7 mouse cellular contexts compared by ENCODE assay signal in the genomic region with DNA sequence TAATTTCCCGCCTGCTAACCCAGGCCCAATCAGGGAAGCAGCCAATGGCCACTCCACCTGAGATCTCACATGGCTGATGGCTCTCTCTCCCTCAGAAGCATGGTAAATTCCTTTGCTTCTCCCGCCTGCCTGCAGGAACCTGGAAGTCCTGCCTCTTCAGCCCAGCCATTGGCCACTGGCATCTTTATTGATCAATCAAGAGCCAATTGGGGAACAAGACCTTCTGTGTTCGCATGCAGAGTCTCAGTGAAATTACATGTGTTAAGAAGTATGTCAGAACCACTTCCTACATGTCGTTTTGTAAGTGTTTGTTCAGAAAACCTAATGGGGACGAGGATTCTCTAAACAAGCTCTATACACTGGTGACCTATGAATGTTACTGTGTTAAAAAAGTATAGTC. TPM values are rescaled to one million over a fixed set of nuclear protein-coding genes. Genes with fewer than 3 reads are reported as not detected.
A peak's percentile ranks its signal among the peaks of the same experiment; 100 is the strongest.
DNase-seq lines count a peak whose midpoint lies in the region; ATAC-seq lines count a peak whose summit lies in the region.

No protein-coding gene starts in this region.

- no peak overlapping the region for H3K4me2 ChIP-seq in embryonic facial prominence, embryonic 11.5 days (ENCODE audit: low read depth, low read length)
- 0 out of 2 replicates have a peak overlapping the region, but pooled peaks have one; percentile 8 for H3K4me2 ChIP-seq in stomach, embryonic 15.5 days

- 32% methylated on average over 5 of the region's 5 CpGs for WGBS in embryonic facial prominence, embryonic 11.5 days
- WGBS in stomach, embryonic 15.5 days: 20% methylated on average over 5 of the region's 5 CpGs

- no peak overlapping the region; the same call in 1 of the 2 replicates for H3K9ac ChIP-seq in embryonic facial prominence, embryonic 11.5 days (replicated peaks; ENCODE audit: low read length)
- no peak overlapping the region for H3K9ac ChIP-seq in stomach, embryonic 15.5 days

- peak; percentile 67; the same call in 1 of the 2 replicates for ATAC-seq in embryonic facial prominence, embryonic 11.5 days (replicated peaks; ENCODE audit: insufficient number of reproducible peaks, low FRiP score, low TSS enrichment, low read depth)
- ATAC-seq in stomach, embryonic 15.5 days (ENCODE audit: insufficient read depth, low FRiP score, low read depth): peak; percentile 76

- H3K4me3 ChIP-seq in embryonic facial prominence, embryonic 11.5 days (ENCODE audit: low read depth, low read length): no peak overlapping the region
- H3K4me3 ChIP-seq in stomach, embryonic 15.5 days (replicated peaks): no peak overlapping the region

- peaks cover 4% of the 10 kb centered on the region; the same call in 1 of the 2 replicates for H3K4me1 ChIP-seq in embryonic facial prominence, embryonic 11.5 days (ENCODE audit: control insufficient read depth, insufficient read depth, low read length)
- H3K4me1 ChIP-seq in stomach, embryonic 15.5 days: peaks cover 5% of the 10 kb centered on the region; the same call in 1 of the 2 replicates

- H3K27ac ChIP-seq in embryonic facial prominence, embryonic 11.5 days (replicated peaks; ENCODE audit: low read depth, low read length): no peak overlapping the region
- no peak overlapping the region for H3K27ac ChIP-seq in stomach, embryonic 15.5 days

- peak; percentile 15 for DNase-seq in ovary, postnatal 14 days (ENCODE audit: low spot score)
- DNase-seq in ovary, adult 18-20 months (ENCODE audit: low spot score): no peak
- peak; percentile 80 for DNase-seq in embryonic facial prominence, embryonic 11.5 days (ENCODE audit: low spot score)
- peak; percentile 47 for DNase-seq in liver
- DNase-seq in adrenal gland, postnatal 4 days (ENCODE audit: low spot score in 2 of 2): no peak
- DNase-seq in layer of hippocampus, postnatal 36 days: no peak

- H3K27me3 ChIP-seq in embryonic facial prominence, embryonic 11.5 days (ENCODE audit: control insufficient read depth, insufficient read depth, low read length): no peaks in the 10 kb centered on the region
- H3K27me3 ChIP-seq in stomach, embryonic 15.5 days (replicated peaks): no peaks in the 10 kb centered on the region

- no peaks in the 10 kb centered on the region for H3K36me3 ChIP-seq in embryonic facial prominence, embryonic 11.5 days (replicated peaks; ENCODE audit: control insufficient read depth, insufficient read depth, low read depth, low read length)
- H3K36me3 ChIP-seq in stomach, embryonic 15.5 days: no peaks in the 10 kb centered on the region

- no peaks in the 10 kb centered on the region for H3K9me3 ChIP-seq in embryonic facial prominence, embryonic 11.5 days (replicated peaks; ENCODE audit: control insufficient read depth, low read length)
- no peaks in the 10 kb centered on the region for H3K9me3 ChIP-seq in stomach, embryonic 15.5 days

RNA-seq across cellular contexts. Expression of a gene that starts 30.1 kb away (rescaled TPM):
- 61.2 and 71.1 TPM in 2 replicates for polyA plus RNA-seq in embryonic facial prominence, embryonic 11.5 days (2014; fragmentation: Nextera tagmentation; extraction: Ambion mirVana)
- 54.2 and 60.5 TPM in 2 replicates for polyA plus RNA-seq in stomach, embryonic 15.5 days (2015; fragmentation: Nextera tagmentation; extraction: Ambion mirVana)
- total RNA-seq in adrenal gland, postnatal 4 days (2021): 10 to 100 TPM; 30.2 to 62.8 TPM
- total RNA-seq in layer of hippocampus, postnatal 36 days (2021): under 1 TPM; 0.46 to 0.67 TPM

Comparison
In these comparisons a context has a peak if more than half of its experiments do, and no peak if none do; other contexts are left out.
1. DNase-seq: peak in ovary, postnatal 14 days (single experiment), embryonic facial prominence, embryonic 11.5 days (single experiment) and liver (single experiment); none in ovary, adult 18-20 months (single experiment), adrenal gland, postnatal 4 days (0 of 2) and layer of hippocampus, postnatal 36 days (0 of 2).
2. RNA of a gene that starts 30.1 kb away (total RNA-seq): 30.2 to 62.8 TPM in adrenal gland, postnatal 4 days; 0.46 to 0.67 TPM in layer of hippocampus, postnatal 36 days; every median in the first group is over 10 times any median in the second.